Mouse (Mus musculus) right cerebral cortex, adult 2 months (tissue): ENCODE results near the gene Tmem229b.
"Not testable (repeated sequence)": the region's sequence is repeated elsewhere in the genome, so short reads cannot be mapped to it uniquely, and the experiment has no call there.

Experiments used
- DNase-seq, 2 experiments: peaks; one replicate each; pipeline ENCODE4 v3.0.0; 2021 to 2022; ENCODE audit warnings: low spot score in 2 of 2

Gene Tmem229b

GRCm38 (mm10) chr12:79007126-79007753, at the start of gene Tmem229b:
Gene Tmem229b, minus strand, starts transcription at chr12:79007627.
- peak; percentile 66 to 68 for DNase-seq

- no peak for DNase-seq
Observed at GRCm38 (mm10) chr12:79055276-79055675, 47.8 kb upstream of the Tmem229b start.

GRCm38 (mm10) chr12:79052073-79052472, 44.6 kb upstream of the Tmem229b start:
- DNase-seq = no peak

- DNase-seq = no peak
Observed at GRCm38 (mm10) chr12:79050545-79051212, 43.3 kb upstream of the Tmem229b start.

GRCm38 (mm10) chr12:79049807-79050206, 42.4 kb upstream of the Tmem229b start:
- DNase-seq = no peak

GRCm38 (mm10) chr12:79048898-79049297, 41.5 kb upstream of the Tmem229b start:
- DNase-seq = no peak

- no peak for DNase-seq
Observed at GRCm38 (mm10) chr12:79047203-79047602, 39.8 kb upstream of the Tmem229b start.

GRCm38 (mm10) chr12:79046171-79046570, 38.7 kb upstream of the Tmem229b start:
- DNase-seq = no peak

GRCm38 (mm10) chr12:79044668-79045067, 37.2 kb upstream of the Tmem229b start:
- no peak for DNase-seq

GRCm38 (mm10) chr12:79041436-79041835, 34.0 kb upstream of the Tmem229b start:
- no peak for DNase-seq

GRCm38 (mm10) chr12:79040201-79040827, 32.9 kb upstream of the Tmem229b start:
- no peak for DNase-seq

- no peak for DNase-seq
Observed at GRCm38 (mm10) chr12:79039708-79040107, 32.3 kb upstream of the Tmem229b start.

- DNase-seq = no peak
Observed at GRCm38 (mm10) chr12:79035349-79035748, 27.9 kb upstream of the Tmem229b start.

- DNase-seq = no peak
Observed at GRCm38 (mm10) chr12:79034331-79034730, 26.9 kb upstream of the Tmem229b start.

GRCm38 (mm10) chr12:79028911-79029861, 21.8 kb upstream of the Tmem229b start, which contains the start of gene Plekhh1:
Gene Plekhh1, plus strand, starts transcription at chr12:79029163.
- DNase-seq = peak in 1 of 2 experiments; percentile 18

GRCm38 (mm10) chr12:79027526-79027925, 20.1 kb upstream of the Tmem229b start:
- not testable (repeated sequence) for DNase-seq

GRCm38 (mm10) chr12:79022882-79023281, 15.5 kb upstream of the Tmem229b start:
- peak; percentile 70 for DNase-seq

- no peak for DNase-seq
Observed at GRCm38 (mm10) chr12:79021902-79022301, 14.5 kb upstream of the Tmem229b start.

- DNase-seq = no peak
Observed at GRCm38 (mm10) chr12:79017994-79018399, 10.6 kb upstream of the Tmem229b start.

- no peak for DNase-seq
Observed at GRCm38 (mm10) chr12:79016109-79016508, 8.7 kb upstream of the Tmem229b start.

GRCm38 (mm10) chr12:79010569-79010968, 3.1 kb upstream of the Tmem229b start:
- DNase-seq = no peak
